Comparison of ENCODE assay signal across 12 mouse cellular contexts in the genomic region with DNA sequence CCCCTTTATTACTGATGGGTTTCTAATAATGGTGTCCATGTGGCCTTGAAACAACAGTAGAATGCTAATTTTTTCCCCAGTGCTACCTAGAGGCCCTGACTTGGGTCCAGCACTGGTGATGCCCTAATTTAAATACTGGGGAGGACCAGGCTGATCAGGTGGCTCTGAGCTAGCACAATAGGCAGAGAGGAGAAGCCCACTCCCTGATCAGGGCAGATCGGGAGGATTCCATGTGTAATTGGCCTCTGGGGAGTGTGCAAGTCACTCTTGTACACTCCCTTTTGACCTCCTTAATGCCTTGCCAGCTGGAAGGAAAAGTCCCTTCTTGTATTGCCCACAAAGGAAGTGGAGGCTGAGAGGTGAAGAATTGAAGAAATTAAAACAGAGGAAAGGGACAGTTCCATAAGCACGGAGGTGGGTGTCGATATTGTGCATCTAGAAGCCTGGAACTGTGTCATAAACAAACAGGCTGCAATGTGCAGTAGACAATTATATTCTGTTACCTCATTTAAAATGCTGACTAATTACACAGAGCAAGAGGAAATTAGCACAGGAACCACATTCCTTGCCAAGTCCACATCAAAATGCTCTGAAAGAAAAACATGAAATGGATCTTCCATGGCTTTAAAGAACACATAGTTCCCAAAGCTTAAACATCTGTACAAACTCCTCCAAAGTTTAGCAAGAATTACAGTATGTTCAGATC.
DNase-seq lines count a peak whose midpoint lies in the region; ATAC-seq and TF ChIP-seq lines count a peak whose summit lies in the region.
"Had no signal": no experiment of that assay in that cellular context is flagged by ENCODE, and none has a peak within 500 bp of the region (broad histone marks: within the 10 kb centered on the region; RNA-seq: fewer than 3 reads in every experiment).

No protein-coding gene starts in this region.

- H3K4me3 ChIP-seq in lung, postnatal 0 days (ENCODE audit: low read depth, low read length), result no peak overlapping the region
- no peak overlapping the region for H3K4me3 ChIP-seq in forebrain, embryonic 14.5 days (ENCODE audit: low read depth, low read length)
- H3K4me3 ChIP-seq in midbrain, embryonic 12.5 days, result no peak overlapping the region
- H3K4me3 ChIP-seq: embryonic facial prominence, embryonic 12.5 days had no signal

- no peaks in the 10 kb centered on the region for H3K27me3 ChIP-seq in lung, postnatal 0 days (replicated peaks; ENCODE audit: insufficient read depth, low read length)
- H3K27me3 ChIP-seq in forebrain, embryonic 14.5 days (replicated peaks; ENCODE audit: control insufficient read depth, insufficient read depth, low read length), result no peaks in the 10 kb centered on the region
- no peaks in the 10 kb centered on the region for H3K27me3 ChIP-seq in midbrain, embryonic 12.5 days
- H3K27me3 ChIP-seq: embryonic facial prominence, embryonic 12.5 days had no signal

- TF ChIP-seq CTCF in lung, postnatal 0 days (IDR thresholded peaks at IDR 0.05), result no peak

- DNase-seq in embryo, embryonic 11 days, result peak; percentile 27
- no peak for DNase-seq in embryo, embryonic 10 days (ENCODE audit: low spot score)
- DNase-seq in lung, postnatal 0 days (ENCODE audit: low spot score), result peak; percentile 16
- DNase-seq in lung, postnatal 25 days (ENCODE audit: low spot score), result no peak
- DNase-seq in forebrain, embryonic 14.5 days (ENCODE audit: low spot score), result peak; percentile 29
- no peak for DNase-seq in cerebellum, adult 8-10 months
- no peak for DNase-seq in thymus, postnatal 0 days (ENCODE audit: low spot score)
- DNase-seq: heart, adult 11 months had no signal

- no peak overlapping the region for H3K27ac ChIP-seq in lung, postnatal 0 days (ENCODE audit: low read length)
- H3K27ac ChIP-seq in forebrain, embryonic 14.5 days (ENCODE audit: low read depth, low read length), result no peak overlapping the region
- peak overlapping the region; percentile 52; the same call in 1 of the 2 replicates for H3K27ac ChIP-seq in midbrain, embryonic 12.5 days (replicated peaks)
- H3K27ac ChIP-seq: embryonic facial prominence, embryonic 12.5 days; liver, embryonic 14.5 days had no signal

- no peaks in the 10 kb centered on the region for H3K36me3 ChIP-seq in lung, postnatal 0 days (ENCODE audit: insufficient read depth, low read length)
- H3K36me3 ChIP-seq in forebrain, embryonic 14.5 days (ENCODE audit: control insufficient read depth, insufficient read depth, low read length), result no peaks in the 10 kb centered on the region
- H3K36me3 ChIP-seq in midbrain, embryonic 12.5 days, result no peaks in the 10 kb centered on the region
- H3K36me3 ChIP-seq: embryonic facial prominence, embryonic 12.5 days had no signal

- no peaks in the 10 kb centered on the region for H3K9me3 ChIP-seq in lung, postnatal 0 days (ENCODE audit: low read length)
- no peaks in the 10 kb centered on the region for H3K9me3 ChIP-seq in forebrain, embryonic 14.5 days (replicated peaks; ENCODE audit: control insufficient read depth, low read length)
- H3K9me3 ChIP-seq in midbrain, embryonic 12.5 days, result no peaks in the 10 kb centered on the region
- H3K9me3 ChIP-seq: embryonic facial prominence, embryonic 12.5 days had no signal

- ATAC-seq in lung, postnatal 0 days, result peak; percentile 14; the same call in 1 of the 2 replicates
- peak; percentile 79 for ATAC-seq in forebrain, embryonic 14.5 days
- ATAC-seq in midbrain, embryonic 12.5 days (ENCODE audit: low FRiP score, low read depth), result peak; percentile 95
- ATAC-seq: inflammation-experienced regulatory T-cells, adult 6 months had no signal

- H3K9ac ChIP-seq in lung, postnatal 0 days (replicated peaks; ENCODE audit: low read depth), result no peak overlapping the region
- no peak overlapping the region for H3K9ac ChIP-seq in forebrain, embryonic 14.5 days (ENCODE audit: low read length)
- no peak overlapping the region for H3K9ac ChIP-seq in midbrain, embryonic 12.5 days (replicated peaks)
- H3K9ac ChIP-seq: embryonic facial prominence, embryonic 12.5 days; liver, embryonic 14.5 days had no signal

- H3K4me1 ChIP-seq in lung, postnatal 0 days (ENCODE audit: insufficient read depth, low read depth, low read length), result no peaks in the 10 kb centered on the region
- H3K4me1 ChIP-seq in forebrain, embryonic 14.5 days (ENCODE audit: control insufficient read depth, insufficient read depth, low read length), result peaks cover 7% of the 10 kb centered on the region; the same call in 1 of the 2 replicates
- H3K4me1 ChIP-seq in midbrain, embryonic 12.5 days, result peaks cover 6% of the 10 kb centered on the region
- H3K4me1 ChIP-seq: embryonic facial prominence, embryonic 12.5 days had no signal

- 0 out of 2 replicates have a peak, but pooled peaks have one; percentile 36 for TF ChIP-seq EP300 in lung, postnatal 0 days (IDR thresholded peaks at IDR 0.05)

- H3K4me2 ChIP-seq in lung, postnatal 0 days (replicated peaks; ENCODE audit: low read depth, low read length), result no peak overlapping the region
- H3K4me2 ChIP-seq in forebrain, embryonic 14.5 days (ENCODE audit: low read length), result no peak overlapping the region
- H3K4me2 ChIP-seq in midbrain, embryonic 12.5 days (replicated peaks), result no peak overlapping the region
- H3K4me2 ChIP-seq: embryonic facial prominence, embryonic 12.5 days had no signal

- 38% methylated on average over 3 of the region's 3 CpGs for WGBS in lung, postnatal 0 days
- 14% methylated on average over 3 of the region's 3 CpGs for WGBS in forebrain, embryonic 14.5 days
- WGBS in midbrain, embryonic 12.5 days, result 47% methylated on average over 3 of the region's 3 CpGs

Comparison
In these comparisons a context has a peak if more than half of its experiments do, and no peak if none do; other contexts are left out.
1. DNase-seq: peak in embryo, embryonic 11 days (single experiment), lung, postnatal 0 days (single experiment) and forebrain, embryonic 14.5 days (single experiment); none in embryo, embryonic 10 days (single experiment), lung, postnatal 25 days (single experiment), cerebellum, adult 8-10 months (single experiment) and thymus, postnatal 0 days (single experiment).
2. ATAC-seq: peak in every context shown above with its lines; median percentile 95 in midbrain, embryonic 12.5 days; 79 in forebrain, embryonic 14.5 days; 14 in lung, postnatal 0 days.